Mouse (Mus musculus): ENCODE measurements around the gene Hs2st1.
A peak's percentile ranks its signal among the peaks of the same experiment; 100 is the strongest.

The Hs2st1 gene

GRCm38 (mm10) chr3:144398166-144398565, 171.8 kb downstream of the Hs2st1 start:
- peak; percentile 80 for DNase-seq (ENCODE audit: low read depth, low spot score)

GRCm38 (mm10) chr3:144396478-144396877, 173.5 kb downstream of the Hs2st1 start:
- DNase-seq (ENCODE audit: low read depth, low spot score) = no peak

GRCm38 (mm10) chr3:144394454-144394943, 175.5 kb downstream of the Hs2st1 start:
- no peak for DNase-seq (ENCODE audit: low read depth, low spot score)

- no peak for DNase-seq (ENCODE audit: low read depth, low spot score)
Measured at GRCm38 (mm10) chr3:144386446-144386845, 183.5 kb downstream of the Hs2st1 start.

- DNase-seq (ENCODE audit: low read depth, low spot score) = no peak
Measured at GRCm38 (mm10) chr3:144384648-144385047, 185.3 kb downstream of the Hs2st1 start.

- no peak for DNase-seq (ENCODE audit: low read depth, low spot score)
Measured at GRCm38 (mm10) chr3:144381431-144381980, 188.5 kb downstream of the Hs2st1 start.

GRCm38 (mm10) chr3:144380921-144381320, 189.1 kb downstream of the Hs2st1 start:
- peak; percentile 34 for DNase-seq (ENCODE audit: low read depth, low spot score)

GRCm38 (mm10) chr3:144379801-144380200, 190.2 kb downstream of the Hs2st1 start:
- no peak for DNase-seq (ENCODE audit: low read depth, low spot score)

Measured in R1 (cell line).